Mouse (Mus musculus): Measurements from ENCODE around the gene Psme2.

The Psme2 gene

GRCm38 (mm10) chr14:55590748-55591330 is at the start of gene Psme2:
Psme2 (minus strand) TSS chr14:55591113.
- DNase-seq: peak; percentile 76 to 80

GRCm38 (mm10) chr14:55637795-55638194 is 46.9 kb upstream of the Psme2 start, which contains the start of gene Gm49378:
Gm49378 (minus strand) TSS chr14:55637895.
- no peak for DNase-seq

GRCm38 (mm10) chr14:55635523-55636007 is 44.7 kb upstream of the Psme2 start, which contains the start of gene Ipo4:
Ipo4 (minus strand) TSS chr14:55635957.
- DNase-seq: peak; percentile 69

- DNase-seq: no peak
Measured at GRCm38 (mm10) chr14:55634874-55635522, 44.1 kb upstream of the Psme2 start.

GRCm38 (mm10) chr14:55629312-55629711 is 38.4 kb upstream of the Psme2 start:
- peak; percentile 50 to 76 for DNase-seq

- no peak for DNase-seq
Measured at GRCm38 (mm10) chr14:55628077-55628827, 37.3 kb upstream of the Psme2 start.

- DNase-seq: no peak
Measured at GRCm38 (mm10) chr14:55618486-55619195, 27.7 kb upstream of the Psme2 start.

GRCm38 (mm10) chr14:55617822-55618221 is 26.9 kb upstream of the Psme2 start, which contains the start of gene Rec8:
Rec8 (plus strand) TSS chr14:55618037.
- no peak for DNase-seq

GRCm38 (mm10) chr14:55616844-55617243 is 25.9 kb upstream of the Psme2 start:
- DNase-seq: no peak

- no peak for DNase-seq
Measured at GRCm38 (mm10) chr14:55615876-55616275, 25.0 kb upstream of the Psme2 start.

- no peak for DNase-seq
Measured at GRCm38 (mm10) chr14:55614565-55615178, 23.8 kb upstream of the Psme2 start.

GRCm38 (mm10) chr14:55613346-55613745 is 22.4 kb upstream of the Psme2 start:
- DNase-seq: no peak

GRCm38 (mm10) chr14:55608339-55608738 is 17.4 kb upstream of the Psme2 start:
- no peak for DNase-seq

GRCm38 (mm10) chr14:55605743-55606459 is 15.0 kb upstream of the Psme2 start:
- DNase-seq: no peak

GRCm38 (mm10) chr14:55604823-55605222 is 13.9 kb upstream of the Psme2 start:
- DNase-seq: no peak

GRCm38 (mm10) chr14:55603633-55604576 is 13.0 kb upstream of the Psme2 start:
- DNase-seq: peak; percentile 89 to 93

- no peak for DNase-seq
Measured at GRCm38 (mm10) chr14:55603271-55603632, 12.3 kb upstream of the Psme2 start, which contains the start of gene Irf9. Irf9 (plus strand) TSS chr14:55603571.

- no peak for DNase-seq
Measured at GRCm38 (mm10) chr14:55598521-55599390, 7.8 kb upstream of the Psme2 start.

GRCm38 (mm10) chr14:55596036-55596690 is 5.2 kb upstream of the Psme2 start:
- DNase-seq: no peak

All from spleen, adult 18-20 months (tissue).